Mouse (Mus musculus): ENCODE measurements around the gene Pptc7.

Pptc7 gene

DNA sequence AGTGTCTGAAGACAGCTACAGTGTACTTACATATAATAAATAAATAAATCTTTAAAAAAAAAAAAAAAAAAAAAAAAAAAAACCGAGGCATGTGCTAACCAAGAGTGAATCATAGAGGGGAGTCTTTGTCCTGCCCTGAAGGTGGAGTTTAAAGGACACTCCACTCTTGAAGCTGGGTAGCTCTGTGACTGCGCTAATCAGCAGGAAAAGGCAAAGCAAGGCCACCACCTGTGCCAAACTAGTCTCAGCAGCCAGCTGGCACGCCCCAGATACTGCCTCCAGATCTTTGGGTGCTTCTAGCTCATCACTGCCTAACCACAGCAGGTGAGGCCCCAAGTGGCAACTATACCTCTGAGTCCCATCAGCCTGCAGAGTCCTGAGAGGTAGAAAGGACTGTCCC, 50.5 kb downstream of the Pptc7 start:
- peak; percentile 64 for DNase-seq

DNA sequence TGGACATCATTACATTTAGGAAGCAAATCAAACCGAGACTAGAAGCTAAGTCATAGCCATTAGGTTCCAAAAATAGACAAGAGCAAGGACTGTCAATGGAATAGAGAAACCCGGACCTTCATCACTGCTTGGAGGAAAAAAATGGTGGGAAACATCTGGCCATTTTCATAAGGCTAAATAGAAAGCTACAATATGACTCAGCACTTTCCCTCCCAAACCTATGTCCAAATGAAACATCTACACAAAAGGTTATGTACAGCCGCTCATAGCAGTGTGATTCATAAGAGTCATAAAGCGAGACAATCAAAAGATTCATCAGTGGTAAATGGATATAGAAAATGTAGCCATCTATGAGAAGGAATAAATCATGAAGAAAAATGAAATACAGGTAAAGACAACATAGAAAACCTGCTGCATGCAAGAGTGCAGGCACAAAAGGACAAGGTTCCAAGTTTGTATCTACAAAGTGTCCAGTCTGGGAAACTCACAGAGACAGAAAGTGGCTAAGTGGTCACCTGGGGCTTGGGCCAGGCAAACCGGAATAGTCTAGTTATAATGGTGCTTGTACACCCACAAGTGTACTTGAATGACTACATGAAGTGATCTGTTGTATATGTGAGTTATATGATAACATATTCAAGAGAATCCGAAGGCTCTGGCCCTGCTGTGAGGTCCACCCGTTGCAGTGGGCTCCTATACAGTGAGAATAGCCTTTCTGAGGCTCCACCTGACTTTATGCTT, 52.6 kb downstream of the Pptc7 start:
- DNase-seq, result no peak

DNA sequence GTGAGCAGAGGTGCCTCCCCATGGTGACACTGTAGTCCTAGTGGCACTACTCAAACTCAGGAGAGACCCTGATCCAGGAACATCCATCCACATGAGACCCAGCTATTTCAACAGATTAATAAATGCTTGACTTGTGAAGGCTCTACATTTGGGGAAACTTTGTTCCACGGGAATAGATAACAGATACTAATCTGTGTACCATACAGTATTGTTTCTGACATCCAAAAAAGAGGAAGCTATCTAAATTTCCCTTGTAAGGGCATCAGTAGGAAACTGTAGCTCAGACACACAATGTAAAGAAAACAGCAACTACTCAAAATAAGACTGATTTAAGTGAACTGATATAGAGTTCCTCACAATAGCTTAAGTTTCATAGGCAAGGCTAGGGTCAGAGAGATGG, 58.7 kb downstream of the Pptc7 start:
- no peak for DNase-seq

DNA sequence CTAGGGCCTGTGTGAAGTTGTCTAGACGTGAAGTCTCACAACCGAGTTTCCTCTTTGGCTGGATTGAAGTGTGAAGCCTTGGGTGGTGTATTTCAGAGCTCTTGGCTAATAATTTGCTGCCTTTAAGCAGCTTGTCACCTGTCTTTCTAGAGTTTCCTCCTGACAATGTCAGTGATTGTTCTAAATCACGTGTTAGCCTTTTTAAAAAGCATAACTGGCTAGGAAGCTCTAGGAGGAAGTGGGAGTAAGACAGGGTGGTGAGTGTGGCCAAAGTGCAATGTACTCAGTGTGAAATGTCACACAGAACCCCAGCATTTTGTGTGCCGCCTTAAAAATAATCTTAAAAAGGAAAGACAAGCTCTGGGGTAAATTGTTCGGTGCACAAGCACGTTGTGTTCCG, 59.6 kb downstream of the Pptc7 start:
- DNase-seq, result no peak

DNA sequence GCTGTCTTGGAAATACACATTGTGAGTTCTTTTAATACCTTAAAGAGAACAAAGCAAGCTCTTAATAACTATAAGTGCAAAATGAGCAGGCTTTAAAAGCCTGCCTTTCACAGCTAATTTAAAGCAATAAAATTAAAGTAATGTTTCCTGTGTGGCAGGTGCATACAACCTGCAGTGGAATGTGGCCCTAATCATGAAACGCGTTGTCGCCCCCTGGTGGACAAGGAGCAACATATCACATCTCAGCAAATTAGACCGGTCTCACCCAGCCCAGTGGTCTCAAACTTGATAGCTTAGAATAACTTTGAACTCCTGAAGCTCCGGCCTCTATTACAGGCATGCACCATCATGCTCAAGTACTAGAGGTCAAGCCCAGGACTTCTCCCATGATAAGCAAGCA, 60.1 kb downstream of the Pptc7 start:
- DNase-seq, result peak; percentile 93

DNA sequence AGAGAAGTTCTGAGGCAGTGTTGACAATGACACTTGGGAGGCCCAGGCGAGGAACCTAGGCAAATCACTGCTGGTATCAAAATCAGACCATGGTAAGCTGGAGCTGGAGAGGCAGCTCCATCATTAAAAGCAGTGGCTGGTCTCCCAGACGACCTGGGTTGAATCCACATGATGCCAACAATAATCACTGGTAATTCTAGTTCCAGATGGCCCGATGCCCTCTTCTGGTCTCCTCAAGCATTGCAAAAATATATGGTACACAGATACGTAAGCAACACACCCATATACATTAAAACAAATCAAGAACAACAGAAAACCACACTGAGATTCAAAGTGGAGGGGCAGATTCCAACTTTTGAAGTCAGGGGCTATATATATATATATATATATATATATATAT, 61.6 kb downstream of the Pptc7 start:
- DNase-seq, result no peak

DNA sequence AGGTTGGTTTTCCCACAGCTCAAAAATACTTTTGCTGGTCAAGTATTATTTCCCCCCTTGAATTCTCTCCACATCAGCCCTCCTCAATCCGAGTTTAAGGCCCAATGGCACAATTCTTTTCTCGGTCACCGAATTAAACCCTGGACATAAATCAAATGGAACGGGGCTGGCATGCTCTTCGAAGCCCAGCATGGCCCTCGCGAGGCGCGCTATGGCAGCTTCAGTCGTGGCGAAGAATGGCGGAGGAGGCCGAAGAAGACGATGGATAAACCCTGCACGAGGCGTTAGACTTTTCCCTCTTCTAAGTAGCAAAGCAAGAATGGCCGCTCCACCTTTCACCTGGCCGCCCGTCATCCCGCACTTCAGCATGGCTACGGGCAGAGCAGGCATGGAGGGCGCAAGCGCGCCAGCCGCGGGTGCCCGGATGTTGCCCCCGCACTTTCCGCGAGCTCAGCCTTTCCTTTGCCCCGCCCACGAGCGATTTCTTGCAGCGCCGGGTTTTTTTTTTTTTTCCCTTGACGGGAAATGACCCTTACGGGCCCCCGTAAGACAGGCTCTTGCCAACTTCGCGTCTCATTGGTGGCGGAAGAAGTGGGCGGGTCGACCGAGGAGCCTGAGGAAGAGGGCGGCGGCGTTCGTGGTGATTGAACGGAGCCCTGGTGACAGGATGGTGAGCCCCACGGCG, 69.8 kb downstream of the Pptc7 start, which contains the start of the genes Rad9b and Vps29:
Gene Rad9b, minus strand, starts transcription at position 427 of the 685 bp plus-strand sequence.
Gene Vps29, plus strand, starts transcription at position 563 of the 685 bp plus-strand sequence.
- peak; percentile 100 for DNase-seq

DNA sequence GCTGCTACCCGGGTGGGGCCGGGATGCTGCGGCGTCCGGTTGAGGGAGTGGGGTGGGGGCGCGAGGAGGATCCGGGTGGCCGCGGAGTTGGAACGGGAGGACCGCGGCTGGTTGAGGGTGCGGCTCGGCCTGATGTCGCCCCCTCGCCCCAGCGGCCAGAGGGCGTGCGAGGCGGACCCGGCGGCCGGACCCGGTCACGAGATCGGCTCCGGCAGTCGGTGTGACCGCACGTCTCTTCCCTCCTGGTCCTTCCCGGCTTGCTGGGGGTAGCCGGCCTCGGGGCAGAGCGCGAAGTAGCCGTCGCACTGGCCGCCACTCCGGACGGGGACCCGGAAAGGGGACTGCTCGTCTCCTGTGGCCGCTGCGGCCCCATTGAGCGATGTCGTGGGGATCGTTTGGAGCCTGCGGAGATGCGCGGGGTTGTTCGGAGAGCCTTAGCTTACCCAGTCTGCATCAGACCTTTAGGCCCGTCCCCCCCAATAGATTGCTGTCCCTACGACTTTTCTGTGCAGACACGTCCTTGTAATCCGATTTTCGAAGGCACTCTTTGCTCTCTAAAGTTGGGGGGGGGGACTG, 70.4 kb downstream of the Pptc7 start:
- DNase-seq, result no peak

DNA sequence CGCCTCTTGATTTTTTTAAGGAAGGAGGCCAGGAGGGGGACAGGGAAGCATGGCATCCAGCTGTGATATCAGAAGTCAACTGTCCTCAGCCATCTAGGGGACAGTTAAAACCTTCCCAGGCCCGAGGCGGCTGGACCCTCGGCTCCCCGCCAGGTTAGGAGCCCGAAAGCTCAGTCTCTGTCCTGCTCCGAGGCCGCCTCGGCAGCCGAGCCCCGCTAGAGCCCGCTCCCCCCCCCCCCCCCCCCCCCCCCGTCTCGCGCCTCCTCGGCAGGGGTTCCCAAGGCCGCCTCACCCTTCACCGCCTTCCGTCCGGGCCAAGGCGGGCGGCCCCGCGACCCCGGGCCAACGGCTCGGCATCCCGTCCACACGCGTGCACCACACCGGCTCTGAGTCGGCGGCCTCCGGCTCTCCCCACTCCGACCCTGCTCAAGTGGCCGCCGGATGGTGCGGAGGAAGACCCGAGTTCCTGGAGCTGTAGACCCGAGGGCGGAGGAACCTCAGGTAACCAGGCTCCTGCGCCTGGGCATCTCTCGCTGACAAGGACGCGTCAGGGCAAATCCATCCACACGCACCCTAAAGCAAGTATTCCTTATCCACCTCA, 87.5 kb downstream of the Pptc7 start, which contains the start of gene Gpn3:
Gene Gpn3, plus strand, starts transcription at position 286 of the 601 bp plus-strand sequence.
- no peak for DNase-seq

DNA sequence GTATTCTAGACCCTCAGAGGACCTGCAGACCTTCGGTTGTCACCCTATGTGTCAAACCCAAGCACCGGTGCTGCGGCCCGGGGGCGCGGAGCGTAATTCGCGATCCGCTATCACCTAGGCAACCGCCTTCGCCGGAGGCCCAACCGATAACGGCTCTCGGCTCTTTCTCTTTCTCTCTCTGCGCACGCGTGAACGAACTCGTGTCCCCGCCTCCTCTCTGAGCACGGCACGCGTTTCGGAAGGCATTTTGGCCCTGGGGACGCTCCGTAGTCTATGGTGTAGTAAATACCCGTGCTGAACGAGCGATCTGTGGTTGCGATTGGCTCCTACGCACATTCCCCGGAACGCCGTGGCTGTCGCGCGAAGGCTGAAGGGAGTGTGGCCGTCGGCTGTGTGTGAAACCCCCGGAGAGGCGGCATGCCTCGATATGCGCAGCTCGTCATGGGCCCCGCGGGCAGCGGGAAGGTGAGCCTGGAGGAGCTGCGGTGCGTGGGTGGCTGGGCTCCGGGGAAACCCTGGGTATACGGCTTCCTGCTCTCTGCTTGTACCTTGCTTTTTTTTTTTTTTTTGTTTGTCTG, 88.1 kb downstream of the Pptc7 start, which contains the start of gene Fam216a:
Gene Fam216a, minus strand, starts transcription at position 173 of the 578 bp plus-strand sequence.
- peak; percentile 99 for DNase-seq

DNA sequence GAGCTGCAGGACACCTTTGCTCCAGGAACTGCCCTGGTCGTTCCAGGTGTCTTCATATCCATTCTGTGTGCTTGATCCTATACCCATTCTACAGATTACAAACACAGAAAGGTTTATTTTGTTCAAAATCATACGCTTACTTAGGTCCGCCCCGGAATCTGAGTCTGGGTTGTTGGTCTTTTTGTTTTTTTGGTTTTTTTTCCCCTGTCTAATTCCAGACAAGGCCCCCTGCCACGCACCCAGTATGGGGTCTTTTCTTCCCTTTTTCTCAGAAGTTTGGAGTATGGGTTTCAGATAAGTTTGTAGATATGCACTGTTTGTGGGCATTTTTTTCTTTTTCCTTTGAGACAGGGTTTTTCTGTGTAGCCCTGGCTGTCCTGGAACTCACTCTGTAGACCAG, 88.7 kb downstream of the Pptc7 start:
- no peak for DNase-seq
